Mouse (Mus musculus) adrenal gland (tissue): ENCODE measurements at regions not wholly inside any gene's neighbourhood (a gene's known extent, or its start where the extent isn't known, plus 50 kb on each side); places are given as distances from the start of the nearest gene placed in this dataset.

Source experiments
- intact Hi-C: fragments of 180-260 bp; cut with DNase I; formaldehyde crosslinking; loops from one replicate; pipeline ENCODE4 v1.15.1; 2025

DNA sequence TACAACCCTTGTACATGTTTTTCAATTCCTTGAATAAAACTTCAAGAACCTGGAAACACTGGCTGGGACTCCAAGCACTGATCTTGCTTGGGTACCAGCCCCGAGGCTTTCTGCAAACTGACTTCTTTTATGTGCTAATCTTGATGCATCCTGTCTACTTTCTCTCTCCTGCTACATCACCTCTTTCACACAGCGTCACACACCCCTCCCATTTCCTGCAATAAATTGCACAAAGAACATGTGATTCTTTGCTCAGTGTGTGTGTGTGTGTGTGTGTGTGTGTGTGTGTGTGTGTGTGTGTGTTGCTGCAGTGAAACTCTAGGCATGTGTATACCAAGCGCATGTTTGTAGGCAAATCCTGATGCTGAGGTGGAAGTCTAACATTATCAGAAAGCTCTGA is 487.7 kb upstream of the Hs6st1 start:
- intact Hi-C loops: no loop called here

GRCm38 (mm10) chr1:35587900-35588299 is 480.3 kb upstream of the Hs6st1 start:
- intact Hi-C loops: no loop called here

- intact Hi-C loops: no loop called here
Observed at GRCm38 (mm10) chr1:35588939-35589338, 479.3 kb upstream of the Hs6st1 start.

- intact Hi-C loops: no loop called here
Observed at GRCm38 (mm10) chr1:35600847-35601246, 467.4 kb upstream of the Hs6st1 start.

DNA sequence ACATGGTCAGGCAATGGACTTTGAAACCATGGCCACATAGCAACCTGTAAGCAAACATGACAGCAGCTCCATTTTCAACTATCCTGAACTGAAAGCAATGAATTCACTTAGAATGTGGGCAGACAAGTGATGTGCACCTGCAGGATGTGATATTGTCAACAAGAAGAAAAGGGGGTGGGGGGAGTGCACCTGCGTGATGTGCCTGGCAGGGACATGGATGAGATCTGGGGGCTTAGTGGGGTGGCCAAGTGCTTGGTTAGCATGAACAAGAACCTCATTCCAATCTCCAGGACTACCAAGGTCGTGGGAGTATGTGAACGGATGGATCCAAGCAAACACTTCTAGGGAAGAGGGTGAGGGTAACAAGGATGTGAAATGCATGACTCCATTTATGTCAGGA is 453.1 kb upstream of the Hs6st1 start:
- intact Hi-C loops: no loop called here

- intact Hi-C loops: no loop called here
Observed at GRCm38 (mm10) chr1:35619476-35619875, 448.7 kb upstream of the Hs6st1 start.

- intact Hi-C loops: no loop called here
Observed at GRCm38 (mm10) chr1:35642595-35642994, 425.6 kb upstream of the Hs6st1 start.

DNA sequence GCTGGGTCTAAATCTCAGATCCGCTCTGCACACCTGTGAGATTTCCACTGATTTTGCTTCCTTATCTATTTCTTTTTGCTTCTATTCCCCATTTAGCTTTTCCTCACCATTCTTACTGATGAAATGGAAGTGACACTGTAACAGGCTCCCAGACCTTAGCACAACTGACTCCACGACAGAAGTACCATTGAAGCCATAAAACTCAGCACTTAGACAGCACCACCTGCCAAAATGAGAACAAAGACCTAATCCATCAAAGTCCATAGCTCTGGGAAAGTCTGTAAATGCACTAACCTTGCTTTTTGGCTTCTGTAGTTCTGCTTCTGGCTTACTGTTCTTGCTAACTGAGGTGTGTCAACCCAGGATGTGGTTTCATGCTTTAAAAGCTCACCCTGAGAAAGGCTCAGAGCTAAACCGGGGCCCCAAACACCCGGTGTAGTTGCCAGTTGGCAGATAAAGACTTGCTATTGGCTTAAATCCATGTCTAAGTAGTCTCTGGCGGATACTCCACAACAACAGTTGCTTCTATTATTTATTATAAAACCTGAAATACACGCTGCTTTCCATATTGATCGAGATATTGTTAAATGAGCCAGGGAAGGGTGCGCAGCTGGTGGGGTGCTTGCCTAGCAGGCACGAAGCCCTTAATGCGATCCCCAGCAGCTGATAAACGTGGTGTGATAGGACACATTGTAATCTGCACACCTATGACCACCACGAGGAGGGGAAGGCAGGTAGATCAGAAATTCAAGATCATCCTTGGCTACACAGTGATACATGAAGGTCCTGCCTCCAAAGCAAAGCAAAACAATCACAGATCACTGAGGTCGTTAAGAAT is 414.9 kb upstream of the Hs6st1 start:
- intact Hi-C loops: no loop called here

- intact Hi-C loops: no loop called here
Observed at GRCm38 (mm10) chr1:35663006-35663405, 405.2 kb upstream of the Hs6st1 start.

- intact Hi-C loops: no loop called here
Observed at GRCm38 (mm10) chr1:35673524-35673923, 394.7 kb upstream of the Hs6st1 start.

GRCm38 (mm10) chr1:35673992-35674391 is 394.2 kb upstream of the Hs6st1 start:
- intact Hi-C loops: no loop called here

DNA sequence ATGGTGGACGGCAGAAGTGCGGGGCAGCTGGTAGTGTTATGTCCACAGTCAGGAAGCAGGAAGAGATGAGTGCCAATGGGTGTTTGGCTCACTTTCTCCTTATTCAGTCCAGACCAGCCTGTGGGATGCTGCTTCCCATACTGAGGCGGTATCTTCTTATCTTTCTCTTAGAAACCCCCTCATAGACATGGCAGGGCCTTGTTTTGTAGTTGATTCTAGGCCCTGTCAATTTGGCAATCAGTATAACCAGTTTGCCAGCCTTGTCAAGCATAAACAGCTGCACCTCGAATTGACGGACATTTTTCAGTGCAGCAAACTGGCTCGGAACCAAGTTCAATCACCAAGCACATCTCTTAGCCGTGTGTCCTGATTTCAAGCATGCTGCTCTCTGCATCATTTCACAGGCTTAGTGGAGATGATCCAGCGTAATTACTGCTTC is 385.7 kb upstream of the Hs6st1 start:
- intact Hi-C loops: no loop called here

- intact Hi-C loops: no loop called here
Observed at GRCm38 (mm10) chr1:35685651-35686050, 382.5 kb upstream of the Hs6st1 start.

DNA sequence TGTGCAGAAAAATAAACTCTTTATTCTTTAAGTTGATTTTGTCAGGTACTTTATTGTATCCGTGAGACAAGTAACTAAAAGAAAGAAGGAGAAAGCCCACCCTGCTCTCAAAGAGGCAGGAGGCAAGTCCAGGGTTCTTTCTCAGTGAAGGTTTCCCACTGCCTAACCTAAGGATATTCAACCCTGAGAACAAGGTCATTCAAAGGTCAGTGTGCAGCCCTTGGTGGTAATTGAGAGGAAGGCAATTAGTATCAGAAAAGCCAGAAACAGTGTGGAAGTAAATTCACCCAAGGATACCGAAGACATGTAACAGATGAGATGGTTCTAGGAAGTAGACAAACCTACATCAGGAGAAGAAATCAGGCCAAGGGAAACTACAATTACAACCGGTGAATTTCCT is 373.9 kb upstream of the Hs6st1 start:
- intact Hi-C loops: no loop called here

GRCm38 (mm10) chr1:35694775-35695591 is 373.2 kb upstream of the Hs6st1 start:
- intact Hi-C loops: no loop called here

GRCm38 (mm10) chr1:35697218-35697617 is 371.0 kb upstream of the Hs6st1 start:
- intact Hi-C loops: no loop called here

GRCm38 (mm10) chr1:35697834-35698500 is 370.2 kb upstream of the Hs6st1 start:
- intact Hi-C loops: no loop called here

DNA sequence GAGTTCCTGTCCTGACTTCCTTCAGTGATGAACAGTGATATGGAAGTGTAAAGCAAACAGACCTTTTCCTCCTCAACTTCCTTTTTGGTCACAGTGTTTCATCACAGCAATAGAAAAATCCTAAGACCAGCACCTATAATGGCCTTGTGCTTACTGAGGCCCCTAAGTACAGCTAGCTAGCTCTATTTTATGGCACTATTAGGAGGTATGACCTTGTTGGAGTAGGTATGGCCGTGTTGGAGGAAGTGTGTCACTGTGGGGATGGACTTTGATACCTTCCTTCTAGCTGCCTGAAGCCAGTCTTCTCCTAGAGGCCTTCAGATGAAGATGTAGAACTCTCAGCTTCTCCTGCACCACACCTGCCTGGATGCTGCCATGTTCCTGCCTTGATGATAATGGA is 365.6 kb upstream of the Hs6st1 start:
- intact Hi-C loops: no loop called here

DNA sequence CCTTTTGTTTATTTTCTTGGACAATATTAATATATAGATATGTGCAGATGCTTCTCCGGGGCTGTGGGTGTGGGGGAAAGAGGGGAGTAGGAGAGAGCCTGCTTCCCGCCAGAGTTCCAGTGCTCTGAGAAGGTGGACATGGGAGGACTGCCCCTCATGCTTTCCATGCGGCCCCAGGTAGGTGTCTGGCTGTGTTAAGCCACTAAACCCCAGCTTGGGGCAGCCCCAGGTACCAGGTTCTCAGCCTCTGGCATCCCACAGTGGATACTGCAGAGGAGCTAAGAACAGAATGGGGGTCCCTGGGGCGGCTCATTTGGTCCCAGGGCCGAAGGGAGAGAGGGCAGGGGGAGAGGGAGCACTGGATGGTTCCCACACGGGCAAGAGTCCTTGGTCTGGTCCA is 361.9 kb upstream of the Hs6st1 start:
- intact Hi-C loops: no loop called here

DNA sequence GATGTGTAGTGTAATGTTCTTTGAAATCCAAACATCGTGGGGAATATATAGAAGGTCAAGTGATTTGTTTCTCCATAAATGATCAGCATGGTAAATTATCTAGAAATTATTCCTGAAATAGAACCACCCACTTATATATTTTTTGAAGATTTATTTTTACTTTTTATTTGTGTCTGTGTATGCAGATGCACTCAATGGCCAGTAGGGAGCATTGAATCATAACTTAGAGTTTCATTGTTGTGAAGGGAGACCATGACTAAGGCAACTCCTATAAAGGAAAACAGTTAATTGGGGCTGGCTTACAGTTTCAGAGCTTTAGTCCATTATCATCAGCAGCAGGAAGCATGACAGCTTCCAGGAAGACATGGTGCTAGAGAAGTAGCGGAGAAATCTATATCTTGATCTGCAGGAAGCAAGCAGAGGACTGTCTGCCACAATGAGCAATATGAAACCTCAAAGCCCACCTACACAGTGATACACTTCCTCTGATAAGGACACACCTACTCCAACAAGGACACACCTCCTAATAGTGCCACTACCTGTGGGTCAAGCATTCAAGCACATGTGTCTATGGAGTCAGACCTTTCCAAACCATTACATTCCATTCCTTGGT is 359.9 kb upstream of the Hs6st1 start:
- intact Hi-C loops: no loop called here

- intact Hi-C loops: no loop called here
Observed at GRCm38 (mm10) chr1:35709214-35709613, 359.0 kb upstream of the Hs6st1 start.

DNA sequence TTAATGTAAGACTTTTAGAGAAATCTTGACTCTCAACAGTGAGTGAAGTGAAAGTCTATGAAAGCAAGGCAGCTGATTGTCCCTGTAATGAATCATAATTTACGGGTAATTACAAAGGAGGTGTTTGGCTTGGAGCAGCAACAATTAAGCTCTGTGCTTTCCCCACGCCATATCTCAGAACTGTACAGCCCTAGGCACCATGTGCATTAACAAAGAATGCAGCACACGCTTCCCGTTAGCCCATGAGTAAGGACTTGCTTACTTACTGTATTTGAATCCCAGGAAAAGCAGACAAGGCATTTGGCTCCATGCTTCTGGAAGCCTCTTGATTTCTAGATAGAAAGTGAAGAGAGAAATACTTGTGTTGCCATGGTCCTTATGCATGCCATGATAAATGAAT is 354.2 kb upstream of the Hs6st1 start:
- intact Hi-C loops: no loop called here
